Mouse (Mus musculus): ENCODE measurements around the gene Slk. TPM values are rescaled to one million over a fixed set of nuclear protein-coding genes. Genes with fewer than 3 reads are reported as not detected.

Gene Slk
- polyA plus RNA-seq, 1 experiment: 91.4 TPM

- Histone ChIP-seq H3K9me3 (replicated peaks; ENCODE audit: control insufficient read depth, insufficient read depth, low read length, poor library complexity, severe bottlenecking) (no peaks in the 10 kb centered on the region), H3K4me1 (ENCODE audit: control insufficient read depth, insufficient read depth, low read length) (no peaks in the 10 kb centered on the region), H3K36me3 (ENCODE audit: control insufficient read depth, insufficient read depth, low read length, poor library complexity, severe bottlenecking) (no peaks in the 10 kb centered on the region), H3K9ac (ENCODE audit: low read depth, poor library complexity, severe bottlenecking) (no peak overlapping the region), H3K4me3 (ENCODE audit: low read depth, low read length) (no peak overlapping the region), H3K27ac (ENCODE audit: insufficient read depth, low read length) (no peak overlapping the region), H3K27me3 (ENCODE audit: control insufficient read depth, insufficient read depth, low read length, poor library complexity, severe bottlenecking) (no peaks in the 10 kb centered on the region)
- TF ChIP-seq POLR2A (IDR thresholded peaks at IDR 0.05; ENCODE audit: insufficient read depth, low read length): no peak
- no peak for TF ChIP-seq EP300 (IDR thresholded peaks at IDR 0.05; ENCODE audit: insufficient read depth, low read depth, low read length)
- no peak for TF ChIP-seq CTCF (IDR thresholded peaks at IDR 0.05; ENCODE audit: low read depth, low read length)
Observed at GRCm38 (mm10) chr19:47659765-47660408, 80.4 kb downstream of the Slk start.

GRCm38 (mm10) chr19:47667601-47668000, 88.1 kb downstream of the Slk start:
- H3K4me3 ChIP-seq (ENCODE audit: low read depth, low read length): no peak overlapping the region
- H3K27ac ChIP-seq (ENCODE audit: insufficient read depth, low read length): no peak overlapping the region
- no peak for TF ChIP-seq POLR2A (IDR thresholded peaks at IDR 0.05; ENCODE audit: insufficient read depth, low read length)
- no peak for TF ChIP-seq EP300 (IDR thresholded peaks at IDR 0.05; ENCODE audit: insufficient read depth, low read depth, low read length)
- TF ChIP-seq CTCF (IDR thresholded peaks at IDR 0.05; ENCODE audit: low read depth, low read length): no peak
- H3K9ac ChIP-seq (ENCODE audit: low read depth, poor library complexity, severe bottlenecking): no peak overlapping the region
- peaks cover 2% of the 10 kb centered on the region for H3K4me1 ChIP-seq (ENCODE audit: control insufficient read depth, insufficient read depth, low read length)
- H3K9me3 ChIP-seq (replicated peaks; ENCODE audit: control insufficient read depth, insufficient read depth, low read length, poor library complexity, severe bottlenecking): no peaks in the 10 kb centered on the region
- H3K36me3 ChIP-seq (ENCODE audit: control insufficient read depth, insufficient read depth, low read length, poor library complexity, severe bottlenecking): no peaks in the 10 kb centered on the region
- H3K27me3 ChIP-seq (ENCODE audit: control insufficient read depth, insufficient read depth, low read length, poor library complexity, severe bottlenecking): no peaks in the 10 kb centered on the region

- Histone ChIP-seq H3K36me3 (ENCODE audit: control insufficient read depth, insufficient read depth, low read length, poor library complexity, severe bottlenecking) (no peaks in the 10 kb centered on the region), H3K9me3 (replicated peaks; ENCODE audit: control insufficient read depth, insufficient read depth, low read length, poor library complexity, severe bottlenecking) (no peaks in the 10 kb centered on the region), H3K4me1 (ENCODE audit: control insufficient read depth, insufficient read depth, low read length) (peaks cover 2% of the 10 kb centered on the region), H3K9ac (ENCODE audit: low read depth, poor library complexity, severe bottlenecking) (peak overlapping the region; percentile 19; the same call in 1 of the 2 replicates), H3K4me3 (ENCODE audit: low read depth, low read length) (peak overlapping the region; percentile 47; the same call in 1 of the 2 replicates), H3K27me3 (ENCODE audit: control insufficient read depth, insufficient read depth, low read length, poor library complexity, severe bottlenecking) (no peaks in the 10 kb centered on the region), H3K27ac (ENCODE audit: insufficient read depth, low read length) (no peak overlapping the region)
- TF ChIP-seq POLR2A (IDR thresholded peaks at IDR 0.05; ENCODE audit: insufficient read depth, low read length): no peak
- TF ChIP-seq EP300 (IDR thresholded peaks at IDR 0.05; ENCODE audit: insufficient read depth, low read depth, low read length): no peak
- TF ChIP-seq CTCF (IDR thresholded peaks at IDR 0.05; ENCODE audit: low read depth, low read length): no peak
Observed at GRCm38 (mm10) chr19:47668399-47668798, 88.9 kb downstream of the Slk start.

GRCm38 (mm10) chr19:47674419-47674818, 94.9 kb downstream of the Slk start:
- Histone ChIP-seq H3K27me3 (ENCODE audit: control insufficient read depth, insufficient read depth, low read length, poor library complexity, severe bottlenecking) (no peaks in the 10 kb centered on the region), H3K9me3 (replicated peaks; ENCODE audit: control insufficient read depth, insufficient read depth, low read length, poor library complexity, severe bottlenecking) (no peaks in the 10 kb centered on the region), H3K36me3 (ENCODE audit: control insufficient read depth, insufficient read depth, low read length, poor library complexity, severe bottlenecking) (no peaks in the 10 kb centered on the region), H3K9ac (ENCODE audit: low read depth, poor library complexity, severe bottlenecking) (no peak overlapping the region), H3K4me1 (ENCODE audit: control insufficient read depth, insufficient read depth, low read length) (peaks cover 2% of the 10 kb centered on the region), H3K4me3 (ENCODE audit: low read depth, low read length) (no peak overlapping the region), H3K27ac (ENCODE audit: insufficient read depth, low read length) (no peak overlapping the region)
- peak; percentile 81 for TF ChIP-seq CTCF (IDR thresholded peaks at IDR 0.05; ENCODE audit: low read depth, low read length)
- TF ChIP-seq POLR2A (IDR thresholded peaks at IDR 0.05; ENCODE audit: insufficient read depth, low read length): no peak

- no peaks in the 10 kb centered on the region for H3K36me3 ChIP-seq (ENCODE audit: control insufficient read depth, insufficient read depth, low read length, poor library complexity, severe bottlenecking)
- no peaks in the 10 kb centered on the region for H3K9me3 ChIP-seq (replicated peaks; ENCODE audit: control insufficient read depth, insufficient read depth, low read length, poor library complexity, severe bottlenecking)
- H3K4me3 ChIP-seq (ENCODE audit: low read depth, low read length): no peak overlapping the region
- no peaks in the 10 kb centered on the region; the same call in 1 of the 2 replicates for H3K27me3 ChIP-seq (ENCODE audit: control insufficient read depth, insufficient read depth, low read length, poor library complexity, severe bottlenecking)
- no peak overlapping the region for H3K27ac ChIP-seq (ENCODE audit: insufficient read depth, low read length)
- H3K4me1 ChIP-seq (ENCODE audit: control insufficient read depth, insufficient read depth, low read length): no peaks in the 10 kb centered on the region
- H3K9ac ChIP-seq (ENCODE audit: low read depth, poor library complexity, severe bottlenecking): no peak overlapping the region
- no peak for TF ChIP-seq CTCF (IDR thresholded peaks at IDR 0.05; ENCODE audit: low read depth, low read length)
- no peak for TF ChIP-seq EP300 (IDR thresholded peaks at IDR 0.05; ENCODE audit: insufficient read depth, low read depth, low read length)
- TF ChIP-seq POLR2A (IDR thresholded peaks at IDR 0.05; ENCODE audit: insufficient read depth, low read length): no peak
Observed at GRCm38 (mm10) chr19:47678675-47679074, 99.2 kb downstream of the Slk start.

GRCm38 (mm10) chr19:47689592-47689991, 110.1 kb downstream of the Slk start:
- H3K27me3 ChIP-seq (ENCODE audit: control insufficient read depth, insufficient read depth, low read length, poor library complexity, severe bottlenecking): no peaks in the 10 kb centered on the region
- H3K9me3 ChIP-seq (replicated peaks; ENCODE audit: control insufficient read depth, insufficient read depth, low read length, poor library complexity, severe bottlenecking): no peaks in the 10 kb centered on the region
- H3K9ac ChIP-seq (ENCODE audit: low read depth, poor library complexity, severe bottlenecking): no peak overlapping the region
- no peak overlapping the region for H3K27ac ChIP-seq (ENCODE audit: insufficient read depth, low read length)
- no peaks in the 10 kb centered on the region for H3K36me3 ChIP-seq (ENCODE audit: control insufficient read depth, insufficient read depth, low read length, poor library complexity, severe bottlenecking)
- TF ChIP-seq POLR2A (IDR thresholded peaks at IDR 0.05; ENCODE audit: insufficient read depth, low read length) (no peak), EP300 (IDR thresholded peaks at IDR 0.05; ENCODE audit: insufficient read depth, low read depth, low read length) (no peak), CTCF (IDR thresholded peaks at IDR 0.05; ENCODE audit: low read depth, low read length) (no peak)
- no peaks in the 10 kb centered on the region for H3K4me1 ChIP-seq (ENCODE audit: control insufficient read depth, insufficient read depth, low read length)
- H3K4me3 ChIP-seq (ENCODE audit: low read depth, low read length): no peak overlapping the region

All from ES-Bruce4 (cell line).